Mouse (Mus musculus) spleen, adult 2 months (tissue): Measurements from ENCODE around the gene Alg5.

Experiments used
- CTCF ChIP-seq: fragments of 200-500 bp; IDR thresholded peaks from 2 replicates; pipeline ENCODE4 v1.5.1; 2011; ENCODE audit warnings: mild to moderate bottlenecking, inconsistent platforms; ENCODE audit not compliant: insufficient read depth, insufficient read length, insufficient replicate concordance; ENCODE audit errors: extremely low read depth
- POLR2A ChIP-seq: fragments of 200-500 bp; IDR thresholded peaks from 2 replicates; pipeline ENCODE4 v1.6.1; 2011; ENCODE audit warnings: low read depth, low read length, inconsistent platforms

DNA sequence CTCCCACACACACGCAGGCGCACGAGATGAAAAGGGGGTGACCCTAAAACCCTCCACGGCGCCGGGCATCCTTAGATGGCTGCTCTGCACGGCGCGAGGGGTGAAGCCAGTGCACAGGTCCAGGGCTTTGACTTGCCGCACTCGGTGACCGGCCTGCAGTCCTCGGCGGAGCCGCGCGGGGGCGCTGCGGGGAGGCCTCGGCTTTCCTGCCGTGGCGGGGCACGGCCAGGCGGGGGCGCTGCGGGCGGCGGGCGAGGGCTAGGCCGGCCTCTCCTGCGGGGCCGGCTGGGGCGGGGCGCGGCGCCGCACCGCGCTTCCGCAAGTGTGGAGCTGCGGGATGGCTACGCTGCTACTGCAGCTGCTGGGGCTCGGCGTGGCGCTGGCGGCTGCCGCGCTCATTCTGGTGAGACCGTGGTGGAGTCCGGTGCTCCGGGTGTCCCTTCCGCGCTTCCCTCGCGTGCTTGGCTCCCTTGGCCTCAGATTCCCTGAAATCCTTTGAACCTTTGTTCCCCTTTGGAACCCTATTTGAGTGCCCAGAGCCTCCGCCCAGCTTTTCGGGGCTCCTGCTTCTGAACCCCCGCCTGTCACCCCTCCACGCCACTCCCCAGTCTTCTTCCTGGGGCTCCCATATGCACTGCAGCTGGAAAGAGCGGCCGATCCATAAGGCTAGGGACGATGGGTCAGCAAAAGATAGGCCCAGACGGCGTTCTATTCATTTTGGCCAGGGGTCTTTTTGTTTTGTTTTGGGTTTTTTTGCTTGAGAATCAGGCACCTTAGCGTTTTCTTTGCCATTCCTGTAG is at the start of gene Alg5, which contains the start of gene Exosc8:
- TF ChIP-seq CTCF (peak; percentile 98), POLR2A (peak; percentile 74)
